Mouse (Mus musculus) spleen, adult 2 months (tissue): Measurements from ENCODE around the gene Snrk. TPM values are rescaled to one million over a fixed set of nuclear protein-coding genes. Genes with fewer than 3 reads are reported as not detected.

Experiments used
- DNase-seq, 2 experiments: peaks; one replicate each; pipeline versions ENCODE4 v3.0.0 to v3.0.0-alpha.2; 2012 to 2021; ENCODE audit warnings: low spot score in 2 of 2, low read depth in 1 of 2
- H3K27ac ChIP-seq: fragments of 200-500 bp; 2 replicates; pipeline ENCODE4 v1.5.1; 2012; ENCODE audit warnings: low read length, inconsistent platforms; ENCODE audit not compliant: insufficient read depth
- H3K27me3 ChIP-seq: fragments of 200-500 bp; 2 replicates; pipeline ENCODE4 v1.6.1; 2012; ENCODE audit warnings: mild to moderate bottlenecking, moderate library complexity, low read length, inconsistent platforms; ENCODE audit not compliant: control insufficient read depth, insufficient read depth
- H3K36me3 ChIP-seq: fragments of 200-500 bp; 2 replicates; pipeline ENCODE4 v1.6.1; 2012; ENCODE audit warnings: mild to moderate bottlenecking, low read length, inconsistent platforms; ENCODE audit not compliant: control insufficient read depth, insufficient read depth
- H3K4me1 ChIP-seq: fragments of 200-500 bp; 2 replicates; pipeline ENCODE4 v1.6.1; 2011; ENCODE audit warnings: inconsistent platforms; ENCODE audit not compliant: control insufficient read depth, insufficient read depth, insufficient read length
- H3K4me3 ChIP-seq: fragments of 200-500 bp; 2 replicates; pipeline ENCODE4 v1.5.1; 2011; ENCODE audit warnings: mild to moderate bottlenecking, inconsistent platforms; ENCODE audit not compliant: insufficient read depth, insufficient read length; ENCODE audit errors: extremely low read depth
- CTCF ChIP-seq: fragments of 200-500 bp; IDR thresholded peaks from 2 replicates; pipeline ENCODE4 v1.5.1; 2011; ENCODE audit warnings: mild to moderate bottlenecking, inconsistent platforms; ENCODE audit not compliant: insufficient read depth, insufficient read length, insufficient replicate concordance; ENCODE audit errors: extremely low read depth
- POLR2A ChIP-seq: fragments of 200-500 bp; IDR thresholded peaks from 2 replicates; pipeline ENCODE4 v1.6.1; 2011; ENCODE audit warnings: low read depth, low read length, inconsistent platforms
- WGBS: fragments of 180-500 bp; shearing (Covaris S2); methylation state at CpG from one replicate; pipeline ENCODE4 v1.1.7; 2018; 5-methylcytosine and 5-hydroxymethylcytosine counted together
- polyA plus RNA-seq: library from polyadenylated mRNA; depleted of rRNA; stranded (reverse); fragments of >200 nt; gene quantifications from 2 replicates; pipeline ENCODE4 v1.2.3, GENCODE M21; 2012; rRNA removed

Gene Snrk
- 36.2 and 41.9 TPM in 2 replicates for polyA plus RNA-seq

GRCm38 (mm10) chr9:122117112-122117616 is at the start of gene Snrk:
Gene Snrk, plus strand, starts transcription at chr9:122117266.
- 1% methylated on average over 60 of the region's 67 CpGs for WGBS
- H3K27ac ChIP-seq = peak within 1 kb of the TSS; percentile 91
- no peak for TF ChIP-seq CTCF
- TF ChIP-seq POLR2A = peak; percentile 32
- H3K4me3 ChIP-seq = peak within 1 kb of the TSS; percentile 94
- H3K4me1 ChIP-seq = peaks cover 7% of the 10 kb centered on the region; the same call in 1 of the 2 replicates
- no peaks in the 10 kb centered on the region for H3K36me3 ChIP-seq
- H3K27me3 ChIP-seq = no peaks in the 10 kb centered on the region
- DNase-seq = peak; percentile 58 to 79

DNA sequence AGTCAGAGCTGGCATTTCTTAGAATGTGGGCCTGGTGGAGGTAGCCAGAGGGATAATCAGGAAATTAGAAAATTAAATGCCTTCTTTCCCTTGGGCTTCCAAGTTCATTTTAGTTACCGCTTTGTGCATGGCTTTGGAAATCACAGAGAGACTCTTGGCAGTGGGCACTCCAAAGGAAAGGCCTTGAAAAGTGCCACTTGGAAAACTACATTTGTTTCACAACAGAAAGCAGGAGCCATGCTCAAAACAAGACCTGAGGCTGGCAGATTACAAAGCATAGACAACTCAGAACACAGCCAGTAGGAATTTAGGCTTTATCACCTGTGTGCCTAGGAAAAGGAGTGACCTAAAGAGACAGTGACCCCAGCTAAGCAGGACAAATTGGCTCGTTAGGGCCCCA is 49.4 kb upstream of the Snrk start:
- 83% methylated on average over 2 of the region's 2 CpGs for WGBS
- Histone ChIP-seq H3K4me3 (no peak overlapping the region), H3K27me3 (no peaks in the 10 kb centered on the region), H3K36me3 (no peaks in the 10 kb centered on the region), H3K4me1 (no peaks in the 10 kb centered on the region), H3K27ac (no peak overlapping the region)
- TF ChIP-seq CTCF (no peak), POLR2A (no peak)
- no peak for DNase-seq

DNA sequence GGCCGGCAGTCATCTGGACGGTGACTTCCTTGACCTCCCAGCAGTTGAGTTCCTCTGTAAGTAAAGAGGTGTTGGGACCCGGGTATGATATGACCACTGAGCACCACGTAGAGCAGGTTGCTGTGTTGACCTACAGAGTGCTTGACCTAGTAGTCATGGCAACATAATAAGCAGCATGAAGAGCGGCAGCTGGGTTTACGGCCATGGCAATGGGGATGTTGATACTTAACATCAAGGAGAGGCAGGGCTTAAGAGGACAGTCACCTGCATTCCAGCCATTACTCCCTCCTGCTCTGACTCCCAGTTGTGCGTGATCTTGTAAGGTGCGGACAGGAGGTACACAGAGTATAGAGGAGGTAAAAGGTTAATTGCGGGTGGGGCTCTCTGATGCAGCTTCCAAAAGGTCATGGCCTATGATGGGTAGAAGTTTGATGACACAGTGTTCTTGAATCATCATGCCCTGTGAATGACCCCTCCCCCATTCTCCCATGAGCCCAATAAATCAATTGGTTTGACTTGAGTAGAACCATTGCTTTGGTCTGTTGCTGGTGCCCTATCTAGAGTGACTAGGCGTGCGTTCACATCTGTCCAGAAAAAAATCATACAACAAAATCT is 47.4 kb upstream of the Snrk start:
- TF ChIP-seq CTCF (no peak), POLR2A (no peak)
- H3K27me3 ChIP-seq = no peaks in the 10 kb centered on the region
- no peak for DNase-seq
- WGBS = 78% methylated on average over 11 of the region's 11 CpGs
- no peaks in the 10 kb centered on the region for H3K4me1 ChIP-seq
- no peak overlapping the region for H3K27ac ChIP-seq
- no peaks in the 10 kb centered on the region for H3K36me3 ChIP-seq
- H3K4me3 ChIP-seq = no peak overlapping the region

DNA sequence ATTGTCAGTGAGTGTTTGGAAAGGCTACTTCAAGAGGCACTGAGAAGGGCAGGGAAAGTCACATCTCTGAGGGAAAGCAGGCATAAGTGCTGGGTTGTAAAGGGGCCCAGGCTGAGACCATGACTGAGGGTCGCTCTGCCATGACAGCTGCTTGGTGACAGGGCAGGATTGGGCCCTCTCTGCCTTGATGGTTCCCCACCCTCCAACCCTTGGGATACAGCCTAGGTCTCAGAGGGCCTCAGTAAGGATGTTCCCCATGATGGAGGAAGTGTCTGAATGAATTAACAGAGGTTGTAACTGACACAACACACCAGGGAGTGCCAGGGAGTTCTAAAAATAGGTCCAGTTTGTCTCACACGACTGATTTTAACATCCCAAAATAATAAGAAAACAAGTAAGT is 43.1 kb upstream of the Snrk start:
- no peaks in the 10 kb centered on the region for H3K36me3 ChIP-seq
- H3K4me1 ChIP-seq = no peaks in the 10 kb centered on the region
- TF ChIP-seq POLR2A = no peak
- TF ChIP-seq CTCF = no peak
- H3K27ac ChIP-seq = no peak overlapping the region
- no peak for DNase-seq
- 36% methylated on average over 2 of the region's 2 CpGs for WGBS
- no peaks in the 10 kb centered on the region for H3K27me3 ChIP-seq
- no peak overlapping the region for H3K4me3 ChIP-seq

GRCm38 (mm10) chr9:122074575-122074974 is 42.5 kb upstream of the Snrk start:
- H3K36me3 ChIP-seq = no peaks in the 10 kb centered on the region
- WGBS = 80% methylated on average over 13 of the region's 13 CpGs
- H3K27ac ChIP-seq = no peak overlapping the region
- TF ChIP-seq CTCF (no peak), POLR2A (no peak)
- H3K27me3 ChIP-seq = no peaks in the 10 kb centered on the region
- no peak for DNase-seq
- H3K4me3 ChIP-seq = no peak overlapping the region
- H3K4me1 ChIP-seq = no peaks in the 10 kb centered on the region

DNA sequence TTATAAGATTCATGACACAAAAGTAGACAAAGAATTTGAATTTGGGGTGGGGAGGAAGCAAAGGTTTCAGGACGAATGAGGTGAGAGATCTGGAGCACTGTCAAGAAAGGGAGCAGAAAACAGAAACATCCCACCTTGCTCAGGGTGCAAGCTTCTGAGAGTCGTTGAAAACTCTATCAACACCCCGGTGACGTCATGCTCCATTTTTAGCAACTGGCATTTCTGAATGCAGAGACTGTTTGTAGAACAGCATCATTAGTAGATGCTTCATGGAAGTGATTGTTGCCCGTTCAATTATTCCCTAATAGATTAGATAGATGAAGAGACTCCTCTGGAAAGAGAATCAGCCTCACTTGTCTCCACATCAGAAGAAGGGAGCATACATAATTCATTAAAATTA is 38.6 kb upstream of the Snrk start:
- no peak for DNase-seq
- WGBS = 75% methylated on average over 5 of the region's 5 CpGs
- no peak overlapping the region for H3K27ac ChIP-seq
- no peak overlapping the region for H3K4me3 ChIP-seq
- no peaks in the 10 kb centered on the region for H3K27me3 ChIP-seq
- H3K36me3 ChIP-seq = no peaks in the 10 kb centered on the region
- TF ChIP-seq CTCF (no peak), POLR2A (no peak)
- no peaks in the 10 kb centered on the region for H3K4me1 ChIP-seq

DNA sequence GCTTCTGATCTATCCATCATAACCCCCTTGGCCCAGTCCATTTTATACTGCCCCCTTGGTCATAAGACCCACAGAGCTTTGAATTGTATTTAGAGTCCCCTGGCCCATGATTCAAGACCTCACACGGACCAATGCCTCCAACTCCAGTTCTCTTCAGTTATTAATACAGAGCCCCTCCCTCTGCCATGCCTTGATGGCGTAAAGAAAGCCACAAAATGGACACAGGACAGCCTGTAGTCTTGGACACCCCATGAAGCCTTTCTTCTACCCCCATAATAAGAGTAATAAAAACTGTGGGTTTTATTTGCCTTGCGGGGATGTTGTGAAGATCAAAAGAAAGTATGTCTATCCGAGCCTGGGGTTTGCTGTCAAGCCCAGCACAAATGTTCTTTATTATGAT is 33.4 kb upstream of the Snrk start:
- 85% methylated on average over 4 of the region's 4 CpGs for WGBS
- no peak for TF ChIP-seq POLR2A
- TF ChIP-seq CTCF = no peak
- Histone ChIP-seq H3K36me3 (no peaks in the 10 kb centered on the region), H3K4me3 (no peak overlapping the region), H3K4me1 (no peaks in the 10 kb centered on the region), H3K27ac (0 out of 2 replicates have a peak overlapping the region, but pooled peaks have one; percentile 49), H3K27me3 (no peaks in the 10 kb centered on the region)
- no peak for DNase-seq
